Mouse (Mus musculus) liver, postnatal 0 days (tissue): ENCODE measurements at regions not wholly inside any gene's neighbourhood (a gene's known extent, or its start where the extent isn't known, plus 50 kb on each side); places are given as distances from the start of the nearest gene placed in this dataset.

Source experiments
- CTCF ChIP-seq: sonication (generic); IDR thresholded peaks from 2 replicates; pipeline ENCODE4 v1.5.1; 2016; ENCODE audit warnings: antibody characterized with exemption, low read depth
- EP300 ChIP-seq: IDR thresholded peaks from 2 replicates; pipeline ENCODE4 v1.6.1; 2016; ENCODE audit warnings: antibody characterized with exemption, low read depth, mild to moderate bottlenecking

- no peak for TF ChIP-seq EP300
- TF ChIP-seq CTCF, result no peak
These were observed 249.3 kb upstream of the Hnrnpa3 start for GRCm38 (mm10) chr2:75409806-75410205.
